23 mouse cellular contexts compared by ENCODE assay signal in the genomic region with DNA sequence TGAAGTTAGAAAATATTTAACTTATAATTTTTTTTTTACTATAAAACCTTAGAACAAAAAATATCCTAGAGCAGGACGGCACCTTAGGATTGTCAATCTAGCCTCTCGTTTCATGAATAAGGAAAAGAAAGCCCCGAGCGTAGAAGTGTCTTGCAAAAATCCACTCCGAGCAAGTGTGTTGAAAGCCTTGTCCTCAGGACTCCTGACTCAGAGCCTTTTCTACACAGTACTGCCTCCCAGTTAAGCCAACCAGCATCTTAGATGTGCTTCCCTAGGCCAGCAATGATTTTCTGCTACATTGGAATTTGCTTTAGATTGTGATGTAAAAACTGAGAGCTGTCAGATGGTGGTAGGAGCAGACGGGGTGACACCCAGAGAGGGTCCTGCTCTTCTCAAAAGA.
"Had no signal": no experiment of that assay in that cellular context is flagged by ENCODE, and none has a peak within 500 bp of the region (broad histone marks: within the 10 kb centered on the region; RNA-seq: fewer than 3 reads in every experiment).

No protein-coding gene starts in this region.

- H3K9me3 ChIP-seq: heart, embryonic 12.5 days; hindbrain, embryonic 10.5 days; hindbrain, embryonic 12.5 days; intestine, embryonic 15.5 days; limb, embryonic 13.5 days; limb, embryonic 15.5 days; liver, embryonic 12.5 days had no signal

- H3K4me1 ChIP-seq: heart, embryonic 12.5 days; hindbrain, embryonic 10.5 days; hindbrain, embryonic 12.5 days; intestine, embryonic 15.5 days; limb, embryonic 15.5 days had no signal

- H3K27me3 ChIP-seq: heart, embryonic 12.5 days; hindbrain, embryonic 12.5 days; intestine, embryonic 15.5 days; limb, embryonic 13.5 days; limb, embryonic 15.5 days; liver, embryonic 12.5 days had no signal

- H3K4me2 ChIP-seq: heart, embryonic 12.5 days; hindbrain, embryonic 12.5 days; hindbrain, embryonic 14.5 days; intestine, embryonic 15.5 days; limb, embryonic 13.5 days; limb, embryonic 15.5 days; liver, embryonic 12.5 days had no signal

- ATAC-seq: forebrain, embryonic 16.5 days; hindbrain, embryonic 16.5 days; inflammation-experienced regulatory T-cells, adult 6 months; intestine, embryonic 15.5 days; intestine, postnatal 0 days; liver, embryonic 12.5 days had no signal

- DNase-seq: gastrocnemius, adult 2 months; gastrocnemius, postnatal 10 days; gastrocnemius, postnatal 25 days; heart, postnatal 10 days; heart, postnatal 4 days; kidney, adult 18-20 months; kidney, adult 8-10 months; kidney, postnatal 14 days; kidney, postnatal 36 days; left cerebral cortex, postnatal 4 days had no signal

- H3K9ac ChIP-seq: heart, embryonic 12.5 days; hindbrain, embryonic 12.5 days; hindbrain, embryonic 14.5 days; intestine, embryonic 15.5 days; limb, embryonic 13.5 days; limb, embryonic 15.5 days; liver, embryonic 12.5 days had no signal

- H3K36me3 ChIP-seq: heart, embryonic 12.5 days; hindbrain, embryonic 12.5 days; intestine, embryonic 15.5 days; limb, embryonic 13.5 days; limb, embryonic 15.5 days; liver, embryonic 12.5 days had no signal

- H3K27ac ChIP-seq: gastrocnemius, adult 2 months; hindbrain, embryonic 10.5 days; hindbrain, embryonic 12.5 days; hindbrain, embryonic 14.5 days; intestine, embryonic 15.5 days; kidney, postnatal 0 days; limb, embryonic 13.5 days; limb, embryonic 15.5 days; liver, embryonic 12.5 days had no signal

- H3K4me3 ChIP-seq: gastrocnemius, adult 2 months; heart, embryonic 12.5 days; hindbrain, embryonic 10.5 days; hindbrain, embryonic 12.5 days; intestine, embryonic 15.5 days; limb, embryonic 13.5 days; limb, embryonic 15.5 days; liver, embryonic 12.5 days had no signal
